Mouse (Mus musculus): ENCODE results near the gene H2-DMa.

Gene H2-DMa

GRCm38 (mm10) chr17:34165033-34165730 lies 45.8 kb downstream of the H2-DMa start:
- no peak for DNase-seq

GRCm38 (mm10) chr17:34169279-34169678 lies 49.9 kb downstream of the H2-DMa start:
- peak; percentile 64 for DNase-seq

GRCm38 (mm10) chr17:34170487-34170876 lies 51.1 kb downstream of the H2-DMa start:
- no peak for DNase-seq

DNA sequence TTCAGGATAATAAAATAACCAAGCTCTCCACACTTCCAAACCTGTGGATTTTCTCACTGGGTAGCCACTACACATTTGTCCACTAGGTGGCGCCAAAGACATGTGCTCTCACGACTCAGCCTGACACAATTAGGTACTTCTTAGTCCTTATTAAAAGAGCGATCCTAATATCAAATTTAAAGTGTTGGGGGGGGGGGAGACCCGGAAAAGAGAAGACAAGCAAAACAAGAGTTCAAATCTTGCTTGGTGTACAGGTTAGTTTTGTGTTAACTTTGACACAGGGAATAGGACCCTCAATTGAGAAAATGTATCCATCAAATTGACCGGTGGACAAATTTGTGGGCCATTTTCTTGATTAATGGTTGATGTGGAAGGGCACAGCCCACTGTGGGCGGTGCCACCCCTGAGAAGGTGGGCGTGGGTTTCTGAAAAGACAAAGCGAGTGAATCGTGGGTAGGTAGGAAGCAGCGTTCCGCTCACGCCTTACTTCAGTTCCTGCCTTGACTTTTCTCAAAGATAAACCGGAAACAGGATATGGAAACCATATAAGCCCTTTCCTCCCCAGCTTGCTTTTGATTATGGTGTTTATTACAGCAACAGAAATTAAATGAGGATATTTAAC lies 51.6 kb downstream of the H2-DMa start:
- peak; percentile 88 for DNase-seq

DNA sequence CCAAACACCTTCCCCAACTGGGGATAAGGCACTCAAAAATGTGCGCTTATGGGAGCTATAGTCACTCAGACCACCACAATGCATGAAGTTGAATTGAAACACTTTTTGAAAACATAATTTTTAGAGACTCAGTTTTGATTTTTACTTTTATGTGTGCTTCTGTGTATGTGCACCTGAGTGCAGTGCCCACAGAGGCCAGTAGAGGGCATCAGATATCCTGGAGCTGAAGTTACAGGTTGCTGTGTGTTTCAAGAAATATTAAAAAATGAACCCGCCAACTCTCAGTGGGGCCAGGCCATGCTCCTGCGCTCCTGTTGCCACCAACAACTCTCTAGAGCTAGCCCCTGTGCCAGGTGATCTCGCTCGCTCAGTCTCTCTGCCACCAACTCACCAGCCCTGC lies 53.2 kb downstream of the H2-DMa start:
- no peak for DNase-seq

GRCm38 (mm10) chr17:34174075-34174474 lies 54.7 kb downstream of the H2-DMa start:
- no peak for DNase-seq

DNA sequence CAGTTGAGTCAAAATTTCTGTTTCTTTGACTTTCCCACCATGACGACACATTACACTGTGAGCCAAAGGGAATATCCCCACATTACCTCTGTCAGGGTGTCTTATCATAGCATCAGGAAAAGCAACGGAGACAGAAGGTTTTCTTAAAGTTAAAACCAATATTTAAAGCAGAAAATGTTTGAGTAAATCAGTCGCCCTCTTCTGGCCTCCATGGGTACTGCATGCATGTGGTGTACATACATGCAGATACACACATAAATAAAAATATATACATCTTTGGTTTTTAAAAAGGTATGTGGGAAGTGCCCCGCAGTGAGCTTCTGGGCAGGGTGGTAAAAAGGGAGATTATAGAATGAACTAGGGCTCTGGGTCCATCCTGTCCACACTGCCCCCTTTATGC lies 57.8 kb downstream of the H2-DMa start:
- no peak for DNase-seq

DNA sequence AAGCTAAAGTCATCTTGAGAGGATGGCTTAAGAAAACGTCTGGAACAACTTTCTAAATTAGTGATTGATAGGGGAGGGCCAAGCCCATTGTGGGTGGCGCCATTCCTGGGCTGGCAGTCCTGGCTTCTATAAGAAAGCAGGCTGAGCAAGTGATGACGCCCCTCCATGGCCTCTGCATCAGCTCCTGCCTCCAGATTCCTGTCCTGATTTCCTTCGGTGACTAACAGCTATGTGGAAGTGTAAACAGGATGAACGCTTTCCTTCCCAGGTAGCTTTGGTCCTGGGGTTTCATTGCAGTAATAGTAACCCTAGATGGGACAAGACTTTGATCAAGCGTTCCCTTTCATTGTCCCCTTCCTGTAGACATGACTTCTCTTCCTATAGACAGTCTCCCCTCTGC lies 59.7 kb downstream of the H2-DMa start:
- DNase-seq, result no peak

DNA sequence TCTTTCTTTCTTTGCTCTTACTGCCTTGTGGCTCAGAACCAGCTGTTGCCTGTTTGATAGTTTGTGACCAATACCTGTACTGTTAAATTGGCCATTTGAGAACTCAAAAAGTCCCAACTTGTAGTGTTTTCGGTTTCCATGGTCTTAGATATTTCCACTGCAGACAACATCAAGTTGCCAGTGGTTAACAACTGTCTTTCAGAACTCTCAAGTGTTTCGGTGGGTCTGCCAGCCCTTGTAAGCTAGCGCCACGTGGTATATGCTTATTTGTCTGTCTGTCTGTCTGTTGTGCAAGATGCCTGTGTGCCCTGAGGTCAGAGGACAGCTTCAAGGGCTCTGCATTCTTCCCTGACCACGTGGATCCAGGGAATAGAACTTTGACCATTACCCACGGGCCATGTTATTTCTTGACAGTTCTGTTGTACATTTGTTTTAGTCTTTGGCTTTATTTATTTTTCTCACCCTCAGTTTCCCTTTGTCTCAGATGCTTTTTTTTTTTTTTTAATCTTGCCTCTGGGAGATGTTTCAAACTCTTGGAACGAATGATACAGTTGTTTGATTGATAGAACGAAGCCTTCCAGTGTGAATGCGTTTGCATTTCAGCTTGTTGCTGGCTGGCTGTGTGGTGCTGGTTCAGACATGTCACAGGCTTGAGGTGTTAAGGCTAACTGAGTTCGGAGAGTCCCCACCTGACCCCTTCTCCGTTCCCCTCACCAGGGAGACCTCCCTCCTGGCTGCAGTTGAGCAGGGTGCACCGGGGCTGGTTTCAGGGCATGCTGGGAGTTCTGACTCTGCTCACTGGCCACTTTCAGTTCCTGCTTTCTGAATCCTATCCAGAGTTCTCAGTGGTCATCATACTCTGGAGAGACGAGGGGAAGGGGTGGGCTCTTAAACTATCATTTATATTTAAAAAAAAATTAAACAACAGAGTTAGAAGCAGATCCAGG lies 60.8 kb downstream of the H2-DMa start:
- DNase-seq, result no peak

GRCm38 (mm10) chr17:34183564-34184219 lies 64.4 kb downstream of the H2-DMa start:
- no peak for DNase-seq

GRCm38 (mm10) chr17:34185526-34185925 lies 66.2 kb downstream of the H2-DMa start:
- DNase-seq, result no peak

DNA sequence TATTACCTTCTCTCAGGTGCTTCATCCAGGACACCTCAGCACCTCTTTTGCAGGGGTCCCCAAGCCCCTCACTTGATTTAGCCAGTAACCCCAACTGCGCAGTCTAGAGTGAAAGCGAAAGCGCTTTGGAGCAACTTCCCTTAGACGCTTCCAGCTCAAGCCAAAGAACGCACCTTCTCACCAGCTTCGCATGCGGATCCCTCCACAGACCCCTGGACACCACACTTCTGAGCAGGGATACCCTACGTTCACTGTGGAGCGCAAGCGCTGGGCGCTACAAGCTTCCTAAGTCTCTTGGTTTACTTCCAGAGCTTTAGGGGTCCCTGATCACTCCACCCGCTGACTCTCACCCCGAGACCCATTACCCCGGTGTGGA lies 67.5 kb downstream of the H2-DMa start:
- DNase-seq, result no peak

DNA sequence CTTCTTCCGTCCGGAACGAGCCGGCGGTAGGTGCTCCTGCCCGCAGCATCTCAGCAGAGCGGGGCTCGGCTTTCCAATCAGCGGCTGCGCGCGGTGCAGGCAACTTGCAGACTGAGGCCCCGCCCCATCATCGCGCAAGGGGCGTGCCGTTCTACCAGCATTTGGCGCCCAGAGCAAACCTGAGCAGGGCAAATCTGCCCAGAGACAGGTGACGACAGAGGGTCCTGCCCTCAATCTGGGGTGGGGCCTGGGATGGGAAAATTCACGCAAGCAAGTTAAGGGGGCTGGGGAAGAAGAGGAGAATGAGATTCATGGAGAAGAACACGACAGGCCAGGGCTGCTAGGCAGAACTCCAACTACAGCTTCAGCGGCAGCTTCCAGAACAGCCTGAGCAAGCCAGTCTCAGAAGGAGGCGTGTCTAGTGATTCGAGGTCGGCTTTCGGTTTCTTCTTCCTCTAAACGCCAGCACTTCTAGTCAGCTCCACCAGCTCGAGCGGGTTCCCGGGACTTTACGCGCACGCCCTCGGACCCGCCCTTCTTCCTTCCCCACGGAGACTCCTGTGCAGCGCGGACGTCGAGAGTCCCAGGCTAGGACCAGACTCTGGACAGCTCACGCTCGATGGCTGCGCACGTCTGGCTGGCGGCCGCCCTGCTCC lies 68.0 kb downstream of the H2-DMa start, which contains the start of the genes Tap1 and Psmb9:
TSS of gene Tap1 (plus strand) at position 293 of the 656 bp plus-strand sequence.
TSS of gene Psmb9 (minus strand) at position 504 of the 656 bp plus-strand sequence.
- DNase-seq, result peak; percentile 98

- DNase-seq, result peak; percentile 40
These were observed 68.7 kb downstream of the H2-DMa start for GRCm38 (mm10) chr17:34188010-34188409.

All from lung, postnatal 10 days (tissue).